Mouse (Mus musculus): ENCODE measurements around the gene Id2.

DNA sequence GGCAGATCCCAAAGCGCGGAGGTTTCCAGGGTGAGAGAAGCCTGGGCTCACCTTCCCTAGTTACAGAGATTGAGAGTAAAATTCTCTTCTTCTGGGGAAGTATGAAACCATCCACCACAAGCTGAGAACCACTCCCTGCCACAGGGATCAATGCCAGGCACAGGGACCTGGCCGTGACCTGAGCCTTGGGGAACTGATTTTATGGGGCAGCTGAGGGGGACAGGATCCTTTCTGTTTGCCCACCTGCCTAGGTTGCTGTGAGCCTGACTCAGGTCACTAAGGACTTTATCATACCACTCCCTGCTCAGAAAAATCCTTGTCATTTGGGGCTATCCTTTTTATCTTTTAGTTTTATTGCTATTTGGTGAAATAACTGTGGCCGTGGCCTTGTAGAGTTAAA lies 41.7 kb upstream of the Id2 start:
- TF ChIP-seq CTCF (IDR thresholded peaks at IDR 0.05; ENCODE audit: extremely low read depth, insufficient read depth, insufficient read length, insufficient replicate concordance) (no peak), POLR2A (IDR thresholded peaks at IDR 0.05; ENCODE audit: low read depth, low read length) (no peak)
